Mouse (Mus musculus) CH12.LX (cell line): ENCODE results near the gene Plcd1. TPM values are rescaled to one million over a fixed set of nuclear protein-coding genes. Genes with fewer than 3 reads are reported as not detected.

Experiments
- DNase-seq: peaks from one replicate; pipeline ENCODE4 v3.0.0-alpha.2; 2013; ENCODE audit errors: extremely low read depth
- H3K27ac ChIP-seq: 2 replicates; pipeline ENCODE4 v1.5.1; 2012; ENCODE audit warnings: low read depth, mild to moderate bottlenecking, control low read depth, moderate library complexity; ENCODE audit not compliant: insufficient read depth
- H3K27me3 ChIP-seq: replicated peaks from 2 replicates; pipeline ENCODE3; 2012; ENCODE audit warnings: inconsistent platforms
- H3K36me3 ChIP-seq, 2 experiments: replicated peaks in 1 of 2; 2 replicates each; pipeline versions ENCODE3 to v1.6.1; 2012; ENCODE audit warnings: inconsistent platforms in 1 of 2, low read length in 1 of 2, mild to moderate bottlenecking in 1 of 2, mixed read lengths in 1 of 2, moderate library complexity in 1 of 2; ENCODE audit not compliant: control insufficient read depth in 1 of 2, insufficient read depth in 1 of 2
- H3K4me1 ChIP-seq, 2 experiments: 2 replicates each; pipeline ENCODE4 v1.6.1; 2012; ENCODE audit warnings: inconsistent platforms in 1 of 2, moderate library complexity in 1 of 2; ENCODE audit not compliant: insufficient read depth in 2 of 2, control insufficient read depth in 1 of 2
- H3K4me2 ChIP-seq: 2 replicates; pipeline ENCODE4 v1.6.1; 2012; ENCODE audit warnings: low read depth, mild to moderate bottlenecking, control low read depth; ENCODE audit not compliant: poor library complexity, insufficient read depth, severe bottlenecking
- H3K4me3 ChIP-seq, 3 experiments: fragments of 150-350 bp in 1 of 3; sonication (generic) in 1 of 3; replicated peaks in 1 of 3; 2 replicates each; pipeline versions ENCODE3 to v1.5.1; 2011 to 2012; ENCODE audit warnings: low read depth in 2 of 3, low read length in 2 of 3, mild to moderate bottlenecking in 2 of 3, moderate library complexity in 2 of 3, control low read depth in 1 of 3, improper control_type of control experiment in 1 of 3, inconsistent platforms in 1 of 3, mixed read lengths in 1 of 3; ENCODE audit not compliant: poor library complexity in 1 of 3
- H3K79me2 ChIP-seq: replicated peaks from 2 replicates; pipeline ENCODE4 v1.6.1; 2012; ENCODE audit warnings: mild to moderate bottlenecking, moderate library complexity; ENCODE audit not compliant: control insufficient read depth, poor library complexity, insufficient read depth, severe bottlenecking; ENCODE audit errors: extremely low read depth
- H3K9ac ChIP-seq: 2 replicates; pipeline ENCODE4 v1.6.1; 2012; ENCODE audit warnings: low read depth, mild to moderate bottlenecking, control low read depth, moderate library complexity; ENCODE audit not compliant: insufficient read depth
- H3K9me3 ChIP-seq: replicated peaks from 2 replicates; pipeline ENCODE3; 2012; ENCODE audit warnings: low read length, inconsistent platforms, mixed read lengths
- BHLHE40 ChIP-seq: IDR thresholded peaks from 2 replicates; pipeline ENCODE4 v1.6.1; 2011; ENCODE audit warnings: mild to moderate bottlenecking, low read depth, low read length, improper control_type of control experiment
- CHD1 ChIP-seq: IDR thresholded peaks from 2 replicates; pipeline ENCODE4 v1.6.1; 2012; ENCODE audit warnings: low read depth, low read length, improper control_type of control experiment, inconsistent platforms
- CHD2 ChIP-seq: IDR thresholded peaks from 2 replicates; pipeline ENCODE4 v1.6.1; 2011; ENCODE audit warnings: low read length, improper control_type of control experiment
- CTCF ChIP-seq, 2 experiments: IDR thresholded peaks in 1 of 2; conservative IDR thresholded peaks in 1 of 2; 2 replicates each; pipeline ENCODE4 v1.5.1; 2011 to 2012; ENCODE audit warnings: low read depth in 2 of 2, low read length in 2 of 2, improper control_type of control experiment in 1 of 2, inconsistent platforms in 1 of 2, mild to moderate bottlenecking in 1 of 2, moderate library complexity in 1 of 2
- ELF1 ChIP-seq: IDR thresholded peaks from 2 replicates; pipeline ENCODE4 v1.6.1; 2014; ENCODE audit warnings: low read depth, mild to moderate bottlenecking, inconsistent platforms, low read length, improper control_type of control experiment
- HCFC1 ChIP-seq: IDR thresholded peaks from 2 replicates; pipeline ENCODE4 v1.6.1; 2012; ENCODE audit warnings: low read depth, mild to moderate bottlenecking, inconsistent platforms, low read length, improper control_type of control experiment
- IRF4 ChIP-seq: IDR thresholded peaks from 2 replicates; pipeline ENCODE4 v1.6.1; 2014; ENCODE audit warnings: low read depth, mild to moderate bottlenecking, inconsistent platforms, low read length, improper control_type of control experiment
- MAX ChIP-seq: IDR thresholded peaks from 2 replicates; pipeline ENCODE4 v1.6.1; 2011; ENCODE audit warnings: low read length, improper control_type of control experiment
- NELFE ChIP-seq: IDR thresholded peaks from 2 replicates; pipeline ENCODE4 v1.6.1; 2011; ENCODE audit warnings: low read depth, low read length, improper control_type of control experiment
- NRF1 ChIP-seq: IDR thresholded peaks from 2 replicates; pipeline ENCODE4 v1.6.1; 2014; ENCODE audit warnings: low read depth, mild to moderate bottlenecking, inconsistent platforms, low read length, improper control_type of control experiment, moderate library complexity
- PAX5 ChIP-seq: IDR thresholded peaks from 2 replicates; pipeline ENCODE4 v1.6.1; 2012; ENCODE audit warnings: low read length, inconsistent platforms, mixed read lengths
- POLR2A ChIP-seq: IDR thresholded peaks from 2 replicates; pipeline ENCODE4 v1.6.1; 2011; ENCODE audit warnings: low read depth, mild to moderate bottlenecking, improper control_type of control experiment, low read length
- RCOR1 ChIP-seq: conservative IDR thresholded peaks from 2 replicates; pipeline ENCODE4 v1.6.1; 2012; ENCODE audit warnings: low read depth, mild to moderate bottlenecking, inconsistent platforms, low read length, improper control_type of control experiment
- SIN3A ChIP-seq: IDR thresholded peaks from 2 replicates; pipeline ENCODE4 v1.6.1; 2012; ENCODE audit warnings: low read length, improper control_type of control experiment, inconsistent platforms
- UBTF ChIP-seq: IDR thresholded peaks from 2 replicates; pipeline ENCODE4 v1.6.1; 2012; ENCODE audit warnings: low read depth, mild to moderate bottlenecking, inconsistent platforms, low read length, improper control_type of control experiment, moderate library complexity
- USF1 ChIP-seq: IDR thresholded peaks from 2 replicates; pipeline ENCODE4 v1.6.1; 2014; ENCODE audit warnings: low read depth, mild to moderate bottlenecking, inconsistent platforms, low read length, improper control_type of control experiment
- USF2 ChIP-seq: conservative IDR thresholded peaks from 2 replicates; pipeline ENCODE4 v1.6.1; 2011; ENCODE audit warnings: low read depth, low read length, improper control_type of control experiment
- ZKSCAN1 ChIP-seq: IDR thresholded peaks from 2 replicates; pipeline ENCODE4 v1.6.1; 2012; ENCODE audit warnings: low read depth, inconsistent platforms, low read length, improper control_type of control experiment, borderline replicate concordance
- dilution Hi-C: fragments of 300-500 bp; cut with MboI; formaldehyde crosslinking; loops from 2 replicates; pipeline ENCODE4 v1.14.3; 2020; ENCODE audit warnings: low sequenced_read_pairs; ENCODE audit not compliant: extremely low pct_unique_long_range_greater_than_20kb, extremely low pct_ligation_motif_present
- in situ Hi-C: fragments of 300-500 bp; cut with MboI; formaldehyde crosslinking; loops from 3 replicates; pipeline ENCODE4 v1.14.3; 2019; ENCODE audit warnings: low sequenced_read_pairs, low pct_ligation_motif_present, low pct_unique_long_range_greater_than_20kb, mixed read lengths
- polyA plus RNA-seq: library from polyadenylated mRNA; unstranded; fragments of >175 nt; gene quantifications from 2 replicates; pipeline ENCODE4 v1.2.1, GENCODE M21; 2012; ENCODE audit warnings: low read depth; ENCODE audit not compliant: insufficient read length
- total RNA-seq, 2 experiments: library from RNA; depleted of rRNA; stranded (reverse); fragments of 300-350 nt in 1 of 2; fragments of >200 nt in 1 of 2; gene quantifications; 2 replicates each; pipeline ENCODE4 v1.2.3; 2012 to 2014

Gene Plcd1
- total and polyA plus RNA-seq, 3 experiments, result 0.38 to 0.43 TPM; not detected in 1

- DNase-seq, result no peak
- dilution Hi-C loops, result no loop called here
- Histone ChIP-seq H3K79me2 (no peaks in the 10 kb centered on the region), H3K4me2 (no peak overlapping the region), H3K9me3 (peaks cover 3% of the 10 kb centered on the region), H3K4me1 (no peaks in the 10 kb centered on the region)
- TF ChIP-seq ELF1 (no peak), NRF1 (no peak), UBTF (no peak)
- TF ChIP-seq, all 38 proteins: peak for 0
- Histone ChIP-seq H3K36me3 (no peaks in the 10 kb centered on the region), H3K4me3 (no peak overlapping the region), H3K9ac (no peak overlapping the region), H3K27me3 (peaks cover 87% of the 10 kb centered on the region), H3K27ac (no peak overlapping the region)
- in situ Hi-C loops, result no loop called here
Measured at GRCm38 (mm10) chr9:119034676-119035665, 58.3 kb downstream of the Plcd1 start.

GRCm38 (mm10) chr9:119034069-119034468, 59.2 kb downstream of the Plcd1 start:
- H3K9me3 ChIP-seq, result no peaks in the 10 kb centered on the region

More at GRCm38 (mm10) chr9:119034069-119034468, 59.2 kb downstream of the Plcd1 start:
- no peak for DNase-seq
- H3K27me3 ChIP-seq, result peaks cover 87% of the 10 kb centered on the region
- H3K4me1 ChIP-seq, result no peaks in the 10 kb centered on the region
- H3K9ac ChIP-seq, result no peak overlapping the region
- no peak overlapping the region for H3K4me3 ChIP-seq
- TF ChIP-seq BHLHE40, result no peak
- TF ChIP-seq MAX, result no peak
- TF ChIP-seq CTCF (conservative IDR thresholded peaks at IDR 0.05 in 1 of 2, IDR thresholded peaks at IDR 0.05 in 1 of 2; ENCODE audit: low read depth in 2 of 2, low read length in 2 of 2), result no peak
- no peak for TF ChIP-seq USF2
- no peak for TF ChIP-seq RCOR1
- TF ChIP-seq POLR2A, result no peak
- TF ChIP-seq HCFC1, result no peak
- no peak for TF ChIP-seq ZKSCAN1
- no peak for TF ChIP-seq USF1
- TF ChIP-seq SIN3A, result no peak
- TF ChIP-seq PAX5, result no peak
- no peak for TF ChIP-seq CHD1
- TF ChIP-seq IRF4, result no peak
- no peak for TF ChIP-seq NELFE
- no peak for TF ChIP-seq CHD2
- TF ChIP-seq, all 38 proteins: peak for 0
- in situ Hi-C loops, result no loop called here
- dilution Hi-C loops, result no loop called here
- no peaks in the 10 kb centered on the region for H3K36me3 ChIP-seq
- no peak overlapping the region for H3K27ac ChIP-seq
- H3K4me2 ChIP-seq, result no peak overlapping the region
- H3K79me2 ChIP-seq, result no peaks in the 10 kb centered on the region
